Mouse (Mus musculus): ENCODE results near the gene Enpp4.
A peak's percentile ranks its signal among the peaks of the same experiment; 100 is the strongest.

Enpp4 gene

GRCm38 (mm10) chr17:44105287-44106138 is at the start of gene Enpp4:
Gene Enpp4, minus strand, starts transcription at chr17:44105809.
- DNase-seq (ENCODE audit: low read depth, low spot score) = peak; percentile 91

GRCm38 (mm10) chr17:44155204-44155603 is 49.6 kb upstream of the Enpp4 start:
- DNase-seq (ENCODE audit: low read depth, low spot score) = no peak

- no peak for DNase-seq (ENCODE audit: low read depth, low spot score)
These were observed 48.3 kb upstream of the Enpp4 start for GRCm38 (mm10) chr17:44153871-44154270.

GRCm38 (mm10) chr17:44151889-44152288 is 46.3 kb upstream of the Enpp4 start:
- no peak for DNase-seq (ENCODE audit: low read depth, low spot score)

GRCm38 (mm10) chr17:44151130-44151529 is 45.5 kb upstream of the Enpp4 start:
- peak; percentile 55 for DNase-seq (ENCODE audit: low read depth, low spot score)

- DNase-seq (ENCODE audit: low read depth, low spot score) = no peak
These were observed 42.7 kb upstream of the Enpp4 start for GRCm38 (mm10) chr17:44148109-44148846.

GRCm38 (mm10) chr17:44145806-44146205 is 40.2 kb upstream of the Enpp4 start:
- DNase-seq (ENCODE audit: low read depth, low spot score) = no peak

- DNase-seq (ENCODE audit: low read depth, low spot score) = no peak
These were observed 31.4 kb upstream of the Enpp4 start for GRCm38 (mm10) chr17:44136863-44137640.

- no peak for DNase-seq (ENCODE audit: low read depth, low spot score)
These were observed 30.4 kb upstream of the Enpp4 start for GRCm38 (mm10) chr17:44136018-44136417.

GRCm38 (mm10) chr17:44134545-44134944 is 28.9 kb upstream of the Enpp4 start:
- DNase-seq (ENCODE audit: low read depth, low spot score) = no peak

GRCm38 (mm10) chr17:44134106-44134505 is 28.5 kb upstream of the Enpp4 start:
- DNase-seq (ENCODE audit: low read depth, low spot score) = no peak

- peak; percentile 71 for DNase-seq (ENCODE audit: low read depth, low spot score)
These were observed 24.8 kb upstream of the Enpp4 start for GRCm38 (mm10) chr17:44130429-44130828.

- DNase-seq (ENCODE audit: low read depth, low spot score) = no peak
These were observed 23.6 kb upstream of the Enpp4 start for GRCm38 (mm10) chr17:44129092-44129750.

GRCm38 (mm10) chr17:44121366-44122100 is 15.9 kb upstream of the Enpp4 start:
- DNase-seq (ENCODE audit: low read depth, low spot score) = no peak

GRCm38 (mm10) chr17:44118231-44118630 is 12.6 kb upstream of the Enpp4 start:
- no peak for DNase-seq (ENCODE audit: low read depth, low spot score)

GRCm38 (mm10) chr17:44117721-44118120 is 12.1 kb upstream of the Enpp4 start:
- DNase-seq (ENCODE audit: low read depth, low spot score) = no peak

- DNase-seq (ENCODE audit: low read depth, low spot score) = no peak
These were observed 11.0 kb upstream of the Enpp4 start for GRCm38 (mm10) chr17:44116584-44116983.

GRCm38 (mm10) chr17:44108331-44108730 is 2.7 kb upstream of the Enpp4 start:
- DNase-seq (ENCODE audit: low read depth, low spot score) = no peak

- no peak for DNase-seq (ENCODE audit: low read depth, low spot score)
These were observed 3.6 kb downstream of the Enpp4 start for GRCm38 (mm10) chr17:44101961-44102360.

- DNase-seq (ENCODE audit: low read depth, low spot score) = no peak
These were observed 4.7 kb downstream of the Enpp4 start for GRCm38 (mm10) chr17:44100906-44101305.

GRCm38 (mm10) chr17:44100486-44100885 is 5.1 kb downstream of the Enpp4 start:
- no peak for DNase-seq (ENCODE audit: low read depth, low spot score)
